Mouse (Mus musculus) heart, embryonic 15.5 days (tissue): Measurements from ENCODE around the gene Elane. TPM values are rescaled to one million over a fixed set of nuclear protein-coding genes. Genes with fewer than 3 reads are reported as not detected.

Experiments used
- ATAC-seq: fragments of 200-750 bp; cut with Nextera tagmentation; replicated peaks from 2 replicates; pipeline ENCODE4 v1.8.0; 2017; ENCODE audit warnings: low read depth, moderate TSS enrichment; ENCODE audit not compliant: insufficient number of reproducible peaks, insufficient read depth, low FRiP score
- H3K27ac ChIP-seq: fragments of 300-500 bp; sonication (generic); 2 replicates; pipeline ENCODE4 v1.5.1; 2015; ENCODE audit warnings: mild to moderate bottlenecking, inconsistent platforms
- H3K27me3 ChIP-seq: fragments of 300-500 bp; sonication (generic); 2 replicates; pipeline ENCODE4 v1.6.1; 2015; ENCODE audit warnings: inconsistent platforms
- H3K36me3 ChIP-seq: fragments of 300-500 bp; sonication (generic); 2 replicates; pipeline ENCODE4 v1.6.1; 2015; ENCODE audit warnings: mild to moderate bottlenecking, inconsistent platforms
- H3K4me1 ChIP-seq: fragments of 300-500 bp; sonication (generic); replicated peaks from 2 replicates; pipeline ENCODE4 v1.6.1; 2015; ENCODE audit warnings: inconsistent platforms
- H3K4me2 ChIP-seq: fragments of 300-500 bp; sonication (generic); 2 replicates; pipeline ENCODE4 v1.6.1; 2015; ENCODE audit warnings: inconsistent platforms, mild to moderate bottlenecking, moderate library complexity
- H3K4me3 ChIP-seq: fragments of 300-500 bp; sonication (generic); 2 replicates; pipeline ENCODE4 v1.5.1; 2015; ENCODE audit warnings: mild to moderate bottlenecking, inconsistent platforms
- H3K9ac ChIP-seq: fragments of 300-500 bp; sonication (generic); 2 replicates; pipeline ENCODE4 v1.6.1; 2015; ENCODE audit warnings: mild to moderate bottlenecking, inconsistent platforms
- H3K9me3 ChIP-seq: fragments of 300-500 bp; sonication (generic); replicated peaks from 2 replicates; pipeline ENCODE4 v1.6.1; 2016; ENCODE audit warnings: inconsistent platforms
- WGBS: fragments of 180-500 bp; shearing (Covaris S2); methylation state at CpG from one replicate; pipeline ENCODE4 v1.1.7; 2015; ENCODE audit warnings: mixed read lengths; 5-methylcytosine and 5-hydroxymethylcytosine counted together
- polyA plus RNA-seq: library from polyadenylated mRNA; unstranded; fragments of >200 nt; fragmentation: Nextera tagmentation; extraction: Ambion mirVana; gene quantifications from 2 replicates; pipeline ENCODE4 v1.2.1, GENCODE M21; 2015

Gene Elane
- polyA plus RNA-seq, 1 experiment from 2014 or later = 0.25 TPM

DNA sequence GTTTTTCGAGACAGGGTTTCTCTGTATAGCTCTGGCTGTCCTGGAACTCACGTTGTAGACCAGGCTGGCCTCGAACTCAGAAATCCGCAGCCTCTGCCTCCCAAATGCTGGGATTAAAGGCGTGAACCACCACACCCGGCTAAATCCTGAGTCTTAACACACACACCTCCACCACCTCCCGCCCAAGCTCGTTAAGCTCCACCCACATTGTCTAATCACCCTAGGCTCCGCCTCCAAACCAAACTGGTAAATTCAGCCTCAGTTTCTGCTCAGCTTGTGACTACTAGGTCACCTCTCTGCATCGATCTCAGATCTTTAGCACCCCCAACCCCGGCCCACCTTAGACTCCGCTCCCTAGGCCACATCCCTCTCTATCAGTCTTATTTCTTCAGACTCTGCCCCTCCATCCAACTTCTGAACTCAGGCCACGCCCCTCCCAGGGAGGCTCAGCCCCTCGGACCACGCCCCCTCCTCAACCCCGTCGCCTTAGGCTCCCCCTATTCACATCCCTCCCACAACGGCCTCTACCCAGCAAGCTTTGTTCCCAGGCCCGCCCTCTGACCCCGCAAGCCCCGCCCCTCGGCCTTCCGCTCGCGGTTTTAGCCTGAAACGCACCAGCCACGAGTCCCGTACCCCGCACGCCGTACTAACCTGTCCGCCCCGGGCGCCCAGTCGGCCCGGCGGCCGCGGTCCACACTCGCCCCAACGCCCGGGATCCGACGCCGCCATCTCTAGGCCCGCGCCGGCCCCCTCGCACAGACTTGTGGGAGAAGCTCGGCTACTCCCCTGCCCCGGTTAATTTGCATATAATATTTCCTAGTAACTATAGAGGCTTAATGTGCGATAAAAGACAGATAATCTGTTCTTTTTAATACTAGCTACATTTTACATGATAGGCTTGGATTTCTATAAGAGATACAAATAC is 22.4 kb downstream of the Elane start, which contains the start of gene Med16:
Gene Med16 (minus strand): TSS at position 757 of the 925 bp plus-strand sequence.
- peak within 1 kb of the TSS; percentile 97 for H3K27ac ChIP-seq
- WGBS = 2% methylated on average over 52 of the region's 52 CpGs
- peak within 1 kb of the TSS; percentile 74 for H3K4me3 ChIP-seq
- H3K36me3 ChIP-seq = peaks cover 39% of the 10 kb centered on the region
- H3K27me3 ChIP-seq = no peaks in the 10 kb centered on the region
- H3K9ac ChIP-seq = peak within 1 kb of the TSS; percentile 91
- ATAC-seq = peak; percentile 97
- peak within 1 kb of the TSS; percentile 65 for H3K4me2 ChIP-seq
- no peaks in the 10 kb centered on the region for H3K9me3 ChIP-seq
- peaks cover 13% of the 10 kb centered on the region for H3K4me1 ChIP-seq

DNA sequence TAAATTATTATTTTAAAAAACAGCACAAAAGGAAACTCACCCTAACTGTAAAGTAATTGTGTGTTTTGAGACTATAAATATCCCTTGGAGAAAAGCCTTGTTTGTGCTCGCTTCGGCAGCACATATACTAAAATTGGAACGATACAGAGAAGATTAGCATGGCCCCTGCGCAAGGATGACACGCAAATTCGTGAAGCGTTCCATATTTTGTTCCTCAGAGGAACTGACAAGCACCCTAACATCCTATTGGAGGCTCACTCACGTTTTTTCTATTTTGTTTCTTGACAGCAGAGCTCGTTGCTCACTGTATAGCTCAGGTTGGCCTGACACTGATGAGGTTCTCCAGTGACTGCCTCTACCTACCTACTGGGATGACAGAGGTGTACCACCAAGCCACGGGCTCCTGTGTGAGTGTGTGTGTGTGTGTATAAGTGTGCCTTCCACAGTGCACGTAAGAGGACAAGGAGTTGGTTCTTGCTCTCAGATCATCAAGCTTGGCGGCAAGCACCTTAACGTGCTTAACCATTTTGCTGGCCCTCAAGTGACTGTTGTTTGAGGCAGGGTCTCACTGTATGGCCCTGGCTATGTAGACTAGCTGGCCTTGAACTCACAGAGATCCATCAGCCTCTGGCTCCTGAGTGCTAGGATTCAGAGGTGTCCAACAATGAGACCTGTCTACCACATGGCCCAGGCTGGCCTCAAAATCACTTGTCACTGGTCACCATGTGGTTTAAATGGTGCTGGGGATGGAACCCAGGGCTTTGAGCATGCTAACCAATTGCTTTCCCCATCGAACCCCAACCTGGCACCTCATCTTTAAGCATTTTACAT is 23.3 kb downstream of the Elane start:
- WGBS = 24% methylated on average over 14 of the region's 14 CpGs
- H3K9me3 ChIP-seq = no peaks in the 10 kb centered on the region
- H3K27me3 ChIP-seq = no peaks in the 10 kb centered on the region
- peak overlapping the region; percentile 65 for H3K4me2 ChIP-seq
- peak overlapping the region; percentile 18; the same call in 1 of the 2 replicates for H3K9ac ChIP-seq
- H3K27ac ChIP-seq = peak overlapping the region; percentile 97
- peak overlapping the region; percentile 74; the same call in 1 of the 2 replicates for H3K4me3 ChIP-seq
- H3K36me3 ChIP-seq = peaks cover 32% of the 10 kb centered on the region
- no peak for ATAC-seq
- peaks cover 21% of the 10 kb centered on the region for H3K4me1 ChIP-seq

DNA sequence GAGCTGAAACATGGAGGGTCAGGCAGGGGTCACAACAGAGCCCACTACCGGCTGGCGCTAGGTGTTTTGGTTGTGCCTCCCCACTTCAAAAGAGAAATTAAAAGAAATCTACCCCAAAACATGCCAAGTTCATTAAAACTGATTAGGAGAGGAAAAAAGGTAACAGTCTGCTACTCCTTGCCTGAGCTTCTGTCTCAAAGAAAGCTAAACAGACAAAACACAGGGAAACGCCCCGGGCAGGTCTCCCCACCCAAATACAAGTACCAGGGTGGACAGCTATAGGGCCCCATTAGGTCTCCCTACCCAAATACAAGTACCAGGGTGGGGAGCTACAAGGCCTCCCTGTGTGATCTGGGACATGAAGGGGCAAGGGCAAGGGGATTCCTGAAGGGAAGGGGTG is 24.5 kb downstream of the Elane start, which contains the start of gene Gm26602:
Gene Gm26602 (plus strand): TSS at position 301 of the 400 bp plus-strand sequence.
- Histone ChIP-seq H3K9ac (no peak within 1 kb of the TSS), H3K4me3 (no peak within 1 kb of the TSS), H3K27ac (no peak within 1 kb of the TSS), H3K36me3 (peaks cover 20% of the 10 kb centered on the region), H3K4me2 (no peak within 1 kb of the TSS), H3K27me3 (no peaks in the 10 kb centered on the region), H3K9me3 (no peaks in the 10 kb centered on the region), H3K4me1 (peaks cover 34% of the 10 kb centered on the region)
- WGBS = 94% methylated on average over 4 of the region's 4 CpGs
- no peak for ATAC-seq

DNA sequence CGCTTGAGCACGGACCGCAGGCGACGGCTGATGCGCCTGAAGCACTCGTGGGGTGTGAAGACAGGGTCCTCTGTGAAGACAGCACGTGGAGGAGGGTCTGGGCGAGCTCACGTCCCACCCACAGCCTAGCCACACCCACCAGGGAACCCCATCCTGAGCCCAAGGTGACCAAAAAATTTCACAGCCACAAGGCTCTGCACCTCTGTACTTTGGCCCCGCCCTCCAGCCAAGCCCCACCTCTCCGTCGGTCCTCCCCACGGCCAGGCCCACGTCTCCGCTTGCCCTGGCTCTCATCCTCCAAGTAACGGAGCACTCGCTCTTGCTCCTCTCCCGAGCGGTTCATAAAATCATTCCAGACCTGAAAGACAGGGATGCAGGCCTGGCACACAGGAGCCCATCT is 26.4 kb downstream of the Elane start:
- WGBS = 67% methylated on average over 20 of the region's 20 CpGs
- Histone ChIP-seq H3K9ac (no peak overlapping the region), H3K4me1 (peaks cover 43% of the 10 kb centered on the region), H3K27me3 (peaks cover 3% of the 10 kb centered on the region), H3K36me3 (peaks cover 8% of the 10 kb centered on the region; the same call in 1 of the 2 replicates), H3K4me3 (no peak overlapping the region), H3K9me3 (no peaks in the 10 kb centered on the region), H3K27ac (no peak overlapping the region), H3K4me2 (no peak overlapping the region)
- ATAC-seq = no peak

DNA sequence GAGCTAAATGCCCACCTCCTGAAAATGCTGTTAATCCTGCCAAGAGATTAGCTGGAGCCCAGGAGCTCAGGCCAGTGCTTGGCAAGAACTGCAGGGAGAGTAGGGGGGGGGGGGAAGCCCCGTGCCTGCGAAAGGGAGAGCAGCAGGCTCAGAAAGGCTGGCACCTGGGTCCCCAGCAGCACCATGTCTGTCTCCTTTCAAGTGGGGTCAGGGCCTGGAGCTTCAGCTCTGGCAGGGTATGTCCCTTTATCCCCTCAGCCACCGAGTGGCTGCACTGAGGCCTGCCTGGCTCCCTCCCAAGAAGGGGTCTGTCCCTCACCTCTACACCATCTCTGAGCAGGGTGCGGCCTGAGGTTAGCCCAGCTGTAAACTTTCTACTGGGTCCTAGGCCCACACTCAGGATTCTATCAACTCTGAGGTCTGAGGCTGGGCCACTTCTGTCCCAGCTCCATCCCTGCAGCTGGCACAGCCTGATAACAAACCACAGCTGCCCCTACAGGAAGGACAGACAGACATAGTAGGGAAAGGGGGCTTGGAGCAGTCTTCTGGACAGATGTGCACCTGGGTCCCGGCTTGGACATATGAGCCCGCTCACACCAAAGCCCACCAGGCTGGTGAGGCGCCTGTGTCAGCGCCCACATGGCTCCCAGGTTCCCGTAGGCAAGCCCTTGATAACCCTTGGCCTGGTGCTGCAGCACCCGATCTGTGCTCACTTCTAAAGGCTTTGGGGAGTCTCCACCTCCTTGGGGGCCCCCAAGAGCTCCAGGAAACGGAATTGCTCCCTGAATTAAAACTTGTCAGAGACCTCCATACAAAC is 28.3 kb downstream of the Elane start:
- no peak overlapping the region for H3K4me3 ChIP-seq
- peak overlapping the region; percentile 26; the same call in 1 of the 2 replicates for H3K27ac ChIP-seq
- WGBS = 58% methylated on average over 11 of the region's 11 CpGs
- ATAC-seq = no peak
- H3K4me1 ChIP-seq = peaks cover 53% of the 10 kb centered on the region
- 0 out of 2 replicates have a peak overlapping the region, but pooled peaks have one; percentile 1 for H3K4me2 ChIP-seq
- peaks cover 8% of the 10 kb centered on the region; the same call in 1 of the 2 replicates for H3K36me3 ChIP-seq
- H3K9ac ChIP-seq = no peak overlapping the region; the same call in 1 of the 2 replicates
- no peaks in the 10 kb centered on the region for H3K9me3 ChIP-seq
- peaks cover 22% of the 10 kb centered on the region for H3K27me3 ChIP-seq

DNA sequence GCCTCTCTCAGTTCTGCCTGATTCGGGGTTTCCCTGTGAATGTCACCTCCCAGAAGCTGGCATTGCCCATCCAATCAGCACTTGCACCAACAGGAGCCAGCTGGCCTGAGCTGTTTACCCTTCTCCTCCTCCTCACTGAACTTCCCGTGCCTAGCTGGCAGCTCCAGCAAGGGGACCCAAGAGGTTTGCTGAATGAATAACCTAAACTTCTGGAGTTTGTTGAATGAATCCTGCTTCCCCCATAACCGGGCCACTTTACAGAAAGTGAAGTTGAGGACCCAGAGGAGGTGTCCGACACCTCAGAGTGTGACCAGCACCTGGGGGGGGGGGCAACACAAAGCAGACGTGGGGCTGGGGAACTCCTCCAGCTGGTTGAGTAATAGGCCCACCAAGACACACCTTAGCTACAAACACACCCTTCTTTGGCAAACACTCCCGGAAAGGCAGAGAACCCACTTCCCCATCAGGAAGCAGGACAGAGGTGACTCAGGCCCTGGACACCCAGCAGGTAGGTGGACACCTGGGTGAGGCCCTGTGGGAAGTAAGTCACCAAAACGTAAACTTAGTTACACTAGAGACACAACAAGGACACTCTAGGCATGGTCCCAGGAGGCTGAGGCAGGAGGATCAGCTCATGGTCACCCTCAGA is 29.0 kb downstream of the Elane start:
- Histone ChIP-seq H3K4me2 (0 out of 2 replicates have a peak overlapping the region, but pooled peaks have one; percentile 1), H3K27me3 (peaks cover 29% of the 10 kb centered on the region), H3K9ac (no peak overlapping the region; the same call in 1 of the 2 replicates), H3K9me3 (no peaks in the 10 kb centered on the region), H3K27ac (no peak overlapping the region), H3K36me3 (peaks cover 8% of the 10 kb centered on the region; the same call in 1 of the 2 replicates), H3K4me1 (peaks cover 55% of the 10 kb centered on the region), H3K4me3 (no peak overlapping the region)
- 63% methylated on average over 7 of the region's 7 CpGs for WGBS
- ATAC-seq = no peak

DNA sequence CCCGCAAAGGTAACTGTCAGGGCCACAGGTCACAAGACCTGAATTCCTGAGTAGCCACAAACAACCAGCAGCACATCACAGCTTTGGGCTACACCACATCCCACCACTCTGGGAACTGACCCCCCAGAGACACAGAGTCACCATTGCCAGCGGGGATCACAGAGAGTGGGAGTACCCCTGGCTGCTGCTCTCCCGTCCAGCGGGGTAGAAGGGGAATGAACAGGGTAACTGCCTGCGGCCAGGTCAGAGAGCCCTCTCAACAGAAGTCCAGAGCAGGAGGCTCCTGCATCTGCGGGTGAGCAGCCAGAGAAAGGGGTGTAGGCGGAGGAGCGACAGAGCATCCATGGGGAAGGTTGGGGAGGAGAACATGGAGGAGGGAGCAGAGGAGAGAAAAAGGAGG is 30.0 kb downstream of the Elane start:
- H3K4me3 ChIP-seq = peak overlapping the region; percentile 81
- H3K9me3 ChIP-seq = no peaks in the 10 kb centered on the region
- peak overlapping the region; percentile 94 for H3K4me2 ChIP-seq
- no peak for ATAC-seq
- WGBS = 10% methylated on average over 8 of the region's 8 CpGs
- peaks cover 39% of the 10 kb centered on the region for H3K27me3 ChIP-seq
- H3K27ac ChIP-seq = 0 out of 2 replicates have a peak overlapping the region, but pooled peaks have one; percentile 4
- peaks cover 1% of the 10 kb centered on the region; the same call in 1 of the 2 replicates for H3K36me3 ChIP-seq
- H3K9ac ChIP-seq = peak overlapping the region; percentile 94
- H3K4me1 ChIP-seq = peaks cover 63% of the 10 kb centered on the region

DNA sequence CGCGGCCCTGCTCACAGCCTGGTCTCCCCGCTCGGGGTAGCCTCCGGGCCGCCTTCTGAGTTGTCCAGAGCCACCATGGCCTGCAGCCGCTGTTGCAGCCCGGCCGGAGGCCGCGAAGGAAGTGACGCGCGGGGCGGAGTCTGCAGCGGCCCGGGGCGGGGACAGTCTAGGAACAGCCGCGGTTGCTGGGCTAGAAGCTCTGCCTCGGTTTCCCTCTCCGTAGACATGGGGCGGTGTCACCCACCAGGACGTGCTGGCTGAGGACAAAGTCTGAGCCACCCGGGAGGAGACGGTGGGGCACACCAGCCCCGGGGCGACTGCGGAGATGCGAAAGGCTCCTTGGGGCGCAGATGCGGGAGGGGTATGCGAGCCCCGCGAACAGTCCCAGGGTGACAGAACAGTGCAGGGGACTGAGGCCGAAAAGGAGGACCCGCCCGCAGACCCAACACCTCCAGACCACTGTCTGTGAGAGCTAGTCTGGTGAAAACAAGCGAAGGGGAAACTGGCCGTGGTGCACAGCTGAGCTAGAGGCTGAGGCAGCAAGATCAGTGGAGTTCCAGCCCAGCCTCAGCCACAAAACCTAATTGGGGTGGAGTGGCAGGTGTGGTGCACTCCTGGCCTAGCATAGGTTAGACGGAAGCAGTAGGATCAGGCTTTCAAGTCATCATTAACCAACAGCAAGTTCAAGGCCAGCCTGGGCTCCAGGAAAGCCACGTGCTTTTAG is 30.9 kb downstream of the Elane start, which contains the start of gene Kiss1r:
Gene Kiss1r (plus strand): TSS at position 164 of the 724 bp plus-strand sequence.
- Histone ChIP-seq H3K4me1 (peaks cover 71% of the 10 kb centered on the region), H3K4me2 (peak within 1 kb of the TSS; percentile 94), H3K36me3 (no peaks in the 10 kb centered on the region), H3K27ac (peak within 1 kb of the TSS; percentile 77), H3K9ac (peak within 1 kb of the TSS; percentile 94), H3K9me3 (no peaks in the 10 kb centered on the region), H3K27me3 (peaks cover 48% of the 10 kb centered on the region), H3K4me3 (peak within 1 kb of the TSS; percentile 81)
- ATAC-seq = peak; percentile 82
- WGBS = 2% methylated on average over 42 of the region's 42 CpGs

DNA sequence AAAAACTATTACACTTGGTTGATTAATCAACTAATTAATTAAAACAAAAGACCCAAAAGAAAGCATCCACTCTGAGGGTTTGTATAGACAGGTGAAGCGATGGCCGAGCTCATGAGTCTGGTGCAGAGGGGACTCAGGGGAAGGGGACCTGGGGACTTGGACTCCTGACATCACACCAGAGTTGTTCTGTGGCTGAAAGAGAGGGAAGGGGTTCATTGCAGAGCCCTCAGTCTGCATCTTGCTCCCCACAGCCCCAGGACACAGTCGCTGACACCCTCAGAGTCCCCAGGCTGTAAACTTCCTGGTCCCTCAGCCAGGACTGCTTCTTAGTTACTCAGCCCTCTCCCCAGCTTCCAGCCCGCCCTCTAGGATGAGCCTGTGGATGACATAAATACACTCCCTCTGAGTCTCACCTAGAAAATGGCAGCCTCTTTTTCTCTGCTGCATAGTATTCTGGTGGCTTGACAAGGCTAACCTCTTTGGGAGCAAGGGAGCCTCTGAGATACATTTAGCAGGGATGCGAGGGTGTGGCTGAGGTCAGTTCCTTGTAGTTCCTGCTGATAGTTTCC is 31.6 kb downstream of the Elane start:
- peak overlapping the region; percentile 94; the same call in 1 of the 2 replicates for H3K9ac ChIP-seq
- WGBS = 68% methylated on average over 5 of the region's 5 CpGs
- H3K4me1 ChIP-seq = peaks cover 72% of the 10 kb centered on the region

More for the DNA sequence above, 31.6 kb downstream of the Elane start:
- H3K36me3 ChIP-seq = no peaks in the 10 kb centered on the region
- H3K27me3 ChIP-seq = peaks cover 55% of the 10 kb centered on the region
- no peaks in the 10 kb centered on the region for H3K9me3 ChIP-seq
- H3K4me3 ChIP-seq = peak overlapping the region; percentile 81
- H3K4me2 ChIP-seq = peak overlapping the region; percentile 94
- H3K27ac ChIP-seq = no peak overlapping the region
- ATAC-seq = no peak
